Mouse (Mus musculus): ENCODE measurements around the gene Fam104a. TPM values are rescaled to one million over a fixed set of nuclear protein-coding genes. Genes with fewer than 3 reads are reported as not detected.

Gene Fam104a
- polyA plus RNA-seq, 1 experiment from 2014 or later, result 36.2 TPM

Other genes with a start within 250 kb of the Fam104a start
- 1.6 and 2.3 TPM in 2 replicates for gene Sstr2, start 64.8 kb downstream of the Fam104a start, polyA plus RNA-seq (2015; fragmentation: Nextera tagmentation; extraction: Ambion mirVana)
- gene Cog1, start 35.0 kb downstream of the Fam104a start, polyA plus RNA-seq (2015; fragmentation: Nextera tagmentation; extraction: Ambion mirVana), result 17.3 and 20.8 TPM in 2 replicates
- 47.9 and 50.3 TPM in 2 replicates for gene Slc39a11, start 34.1 kb downstream of the Fam104a start, polyA plus RNA-seq (2015; fragmentation: Nextera tagmentation; extraction: Ambion mirVana)
- gene D11Wsu47e, start 257 bp upstream of the Fam104a start, polyA plus RNA-seq (2015; fragmentation: Nextera tagmentation; extraction: Ambion mirVana), result 13.9 and 17.1 TPM in 2 replicates
- 0.18 and 0.41 TPM in 2 replicates for gene Cpsf4l, start 25.9 kb upstream of the Fam104a start, polyA plus RNA-seq (2015; fragmentation: Nextera tagmentation; extraction: Ambion mirVana)
- 59.7 and 62.0 TPM in 2 replicates for gene Cdc42ep4, start 67.7 kb upstream of the Fam104a start, polyA plus RNA-seq (2015; fragmentation: Nextera tagmentation; extraction: Ambion mirVana)